Mouse (Mus musculus) lung, embryonic 14.5 days (tissue): ENCODE results near the gene Zfp655. TPM values are rescaled to one million over a fixed set of nuclear protein-coding genes. Genes with fewer than 3 reads are reported as not detected.

ENCODE experiments used
- ATAC-seq: fragments of 200-750 bp; cut with Nextera tagmentation; 2 replicates; pipeline ENCODE4 v1.8.0; 2017; ENCODE audit warnings: mild to moderate bottlenecking, moderate TSS enrichment, moderate library complexity; ENCODE audit not compliant: insufficient read depth
- DNase-seq: peaks from one replicate; pipeline ENCODE4 v3.0.0-alpha.2; 2015
- H3K27ac ChIP-seq: fragments of 300-500 bp; sonication (generic); 2 replicates; pipeline ENCODE4 v1.5.1; 2014; ENCODE audit warnings: low read depth, mild to moderate bottlenecking, moderate library complexity
- H3K27me3 ChIP-seq: fragments of 300-500 bp; sonication (generic); 2 replicates; pipeline ENCODE4 v1.6.1; 2014; ENCODE audit warnings: low read length, control low read depth; ENCODE audit not compliant: insufficient read depth
- H3K36me3 ChIP-seq: fragments of 300-500 bp; sonication (generic); 2 replicates; pipeline ENCODE4 v1.6.1; 2014; ENCODE audit warnings: control low read depth; ENCODE audit not compliant: insufficient read depth
- H3K4me1 ChIP-seq: fragments of 300-500 bp; sonication (generic); 2 replicates; pipeline ENCODE4 v1.6.1; 2014; ENCODE audit warnings: antibody characterized with exemption, control low read depth; ENCODE audit not compliant: insufficient read depth
- H3K4me2 ChIP-seq: fragments of 300-500 bp; sonication (generic); 2 replicates; pipeline ENCODE4 v1.6.1; 2014; ENCODE audit warnings: mild to moderate bottlenecking
- H3K4me3 ChIP-seq: fragments of 300-500 bp; sonication (generic); 2 replicates; pipeline ENCODE4 v1.5.1; 2014; ENCODE audit warnings: low read depth, low read length
- H3K9ac ChIP-seq: fragments of 300-500 bp; sonication (generic); 2 replicates; pipeline ENCODE4 v1.6.1; 2014
- H3K9me3 ChIP-seq: fragments of 300-500 bp; sonication (generic); 2 replicates; pipeline ENCODE4 v1.6.1; 2016; ENCODE audit warnings: low read depth, low read length, control low read depth
- CTCF ChIP-seq: IDR thresholded peaks from 2 replicates; pipeline ENCODE4 v1.5.1; 2016; ENCODE audit warnings: antibody characterized with exemption, low read depth
- WGBS: fragments of 180-500 bp; shearing (Covaris S2); extraction: QIAGEN DNeasy Blood & Tissue Kit; methylation state at CpG from one replicate; pipeline ENCODE4 v1.1.7; 2014; 5-methylcytosine and 5-hydroxymethylcytosine counted together
- polyA plus RNA-seq: library from polyadenylated mRNA; unstranded; fragments of >200 nt; fragmentation: Nextera tagmentation; extraction: Ambion mirVana; gene quantifications from 2 replicates; pipeline ENCODE4 v1.2.1, GENCODE M21; 2014

Zfp655 gene
- polyA plus RNA-seq, 1 experiment from 2014 or later = 37.0 TPM

DNA sequence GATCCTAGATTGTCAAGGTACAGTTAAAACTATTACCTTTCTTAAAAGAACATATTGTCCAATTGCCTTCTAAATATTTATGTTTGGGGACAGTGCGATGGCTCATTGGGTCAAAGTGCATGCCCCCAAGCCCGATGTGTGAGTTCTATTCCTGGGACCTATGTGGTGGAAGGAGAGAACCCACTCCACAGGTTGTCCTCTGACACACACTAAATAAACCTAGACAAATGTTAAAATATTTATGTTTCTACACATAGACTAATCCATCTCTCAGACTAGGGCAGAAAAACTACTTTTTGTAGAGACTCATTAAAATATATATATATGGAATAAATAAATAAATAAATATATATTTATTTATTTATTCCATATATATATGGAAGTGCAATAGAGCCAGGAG lies 48.4 kb downstream of the Zfp655 start:
- H3K9me3 ChIP-seq = no peaks in the 10 kb centered on the region
- ATAC-seq (peak; percentile 14; the same call in 1 of the 2 replicates), DNase-seq (no peak)
- H3K4me1 ChIP-seq = no peaks in the 10 kb centered on the region
- H3K27me3 ChIP-seq = no peaks in the 10 kb centered on the region
- no peak overlapping the region for H3K4me2 ChIP-seq
- no peak overlapping the region for H3K27ac ChIP-seq
- peaks cover 26% of the 10 kb centered on the region for H3K36me3 ChIP-seq
- no peak overlapping the region for H3K9ac ChIP-seq
- no peak for TF ChIP-seq CTCF
- H3K4me3 ChIP-seq = peak overlapping the region; percentile 87
- WGBS = 88% methylated on average over 2 of the region's 2 CpGs

DNA sequence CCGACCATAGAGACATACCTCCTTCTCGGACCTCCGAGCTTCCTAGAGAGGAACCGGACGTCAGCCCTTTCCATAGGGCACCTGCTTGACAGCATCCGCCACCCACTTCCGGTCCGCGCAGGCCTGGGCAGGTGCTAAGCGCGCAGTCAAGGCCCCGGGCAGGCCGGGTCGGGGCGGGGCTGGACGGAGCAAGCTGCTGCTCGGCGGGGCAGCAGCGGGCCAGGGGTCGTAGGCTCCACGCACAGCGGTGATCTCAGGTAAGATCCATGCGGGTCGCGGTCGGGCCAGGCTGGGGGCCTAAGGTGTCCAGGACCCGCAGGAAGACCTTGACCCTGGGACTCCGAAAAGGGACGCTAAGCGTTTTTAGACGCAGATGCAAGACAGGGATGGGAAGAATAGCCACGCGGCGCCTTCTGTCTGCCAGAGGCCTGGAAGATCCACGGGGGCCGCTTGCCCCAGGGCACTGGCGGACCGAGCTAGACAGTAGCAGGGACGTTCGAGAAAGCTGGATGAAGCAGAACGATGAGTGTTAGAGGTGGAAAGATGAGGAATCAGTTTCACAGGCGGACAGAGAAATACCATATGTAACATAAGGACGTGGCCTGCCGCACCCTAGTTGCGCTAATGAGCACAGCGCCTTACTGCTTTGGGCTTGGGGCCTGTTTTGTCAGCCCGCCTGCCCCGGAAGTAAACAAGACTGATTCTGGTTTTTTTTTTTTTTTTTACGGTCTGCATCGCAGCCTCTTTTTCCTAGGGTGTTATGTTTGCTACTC lies 49.0 kb downstream of the Zfp655 start, which contains the start of gene Zscan25:
Zscan25 (plus strand) TSS at position 130 of the 773 bp plus-strand sequence.
- H3K9ac ChIP-seq = peak within 1 kb of the TSS; percentile 85
- ATAC-seq (peak; percentile 100), DNase-seq (peak; percentile 93)
- TF ChIP-seq CTCF = no peak
- H3K36me3 ChIP-seq = peaks cover 31% of the 10 kb centered on the region
- H3K9me3 ChIP-seq = no peaks in the 10 kb centered on the region
- peak within 1 kb of the TSS; percentile 86 for H3K27ac ChIP-seq
- WGBS = under 1% methylated on average over 50 of the region's 50 CpGs
- no peaks in the 10 kb centered on the region for H3K4me1 ChIP-seq
- H3K4me3 ChIP-seq = peak within 1 kb of the TSS; percentile 87
- peak within 1 kb of the TSS; percentile 83 for H3K4me2 ChIP-seq
- H3K27me3 ChIP-seq = no peaks in the 10 kb centered on the region

DNA sequence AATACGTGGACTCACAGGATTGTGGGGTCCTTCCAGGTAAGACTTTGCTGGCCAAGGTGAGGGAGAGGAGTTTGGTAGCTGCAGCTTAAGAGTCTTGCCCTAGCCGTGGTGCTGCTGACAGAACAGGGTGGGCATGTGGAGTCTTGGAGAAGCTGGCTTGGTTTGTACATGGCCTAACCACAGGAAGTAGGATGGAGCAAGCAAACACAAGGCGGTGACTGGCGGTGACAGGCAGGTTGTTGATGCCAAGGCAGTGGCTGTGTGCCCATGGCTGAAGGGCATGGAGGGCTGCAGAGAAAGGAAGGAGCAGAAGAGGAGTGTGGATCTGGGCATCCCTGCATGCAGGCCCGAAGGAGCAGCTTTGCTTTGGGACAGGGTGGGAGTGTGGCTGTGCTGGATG lies 56.9 kb downstream of the Zfp655 start:
- no peak overlapping the region for H3K9ac ChIP-seq
- no peak overlapping the region for H3K4me2 ChIP-seq
- H3K9me3 ChIP-seq = no peaks in the 10 kb centered on the region
- no peak for TF ChIP-seq CTCF
- no peak overlapping the region for H3K27ac ChIP-seq
- no peaks in the 10 kb centered on the region for H3K27me3 ChIP-seq
- DNase-seq = no peak
- peaks cover 84% of the 10 kb centered on the region for H3K36me3 ChIP-seq
- H3K4me1 ChIP-seq = no peaks in the 10 kb centered on the region
- WGBS = 91% methylated on average over 5 of the region's 5 CpGs
- H3K4me3 ChIP-seq = no peak overlapping the region
- no peak for ATAC-seq

DNA sequence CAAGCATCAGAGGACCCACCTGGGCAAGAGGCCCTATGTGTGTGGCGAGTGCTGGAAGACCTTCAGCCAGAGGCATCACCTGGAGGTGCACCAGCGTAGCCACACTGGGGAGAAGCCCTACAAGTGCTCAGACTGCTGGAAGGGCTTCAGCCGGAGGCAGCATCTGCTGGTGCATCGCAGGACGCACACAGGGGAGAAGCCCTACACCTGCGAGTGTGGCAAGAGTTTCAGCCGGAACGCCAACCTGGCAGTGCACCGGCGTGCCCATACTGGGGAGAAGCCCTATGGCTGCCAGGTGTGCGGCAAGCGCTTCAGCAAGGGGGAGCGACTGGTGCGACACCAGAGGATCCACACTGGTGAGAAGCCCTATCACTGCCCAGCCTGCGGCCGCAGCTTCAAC lies 59.2 kb downstream of the Zfp655 start:
- H3K9ac ChIP-seq = no peak overlapping the region
- no peaks in the 10 kb centered on the region for H3K9me3 ChIP-seq
- no peaks in the 10 kb centered on the region for H3K27me3 ChIP-seq
- no peak for TF ChIP-seq CTCF
- no peaks in the 10 kb centered on the region for H3K4me1 ChIP-seq
- no peak overlapping the region for H3K27ac ChIP-seq
- peaks cover 67% of the 10 kb centered on the region for H3K36me3 ChIP-seq
- no peak for ATAC-seq
- no peak overlapping the region for H3K4me2 ChIP-seq
- no peak overlapping the region for H3K4me3 ChIP-seq
- 94% methylated on average over 16 of the region's 16 CpGs for WGBS
- DNase-seq = no peak

DNA sequence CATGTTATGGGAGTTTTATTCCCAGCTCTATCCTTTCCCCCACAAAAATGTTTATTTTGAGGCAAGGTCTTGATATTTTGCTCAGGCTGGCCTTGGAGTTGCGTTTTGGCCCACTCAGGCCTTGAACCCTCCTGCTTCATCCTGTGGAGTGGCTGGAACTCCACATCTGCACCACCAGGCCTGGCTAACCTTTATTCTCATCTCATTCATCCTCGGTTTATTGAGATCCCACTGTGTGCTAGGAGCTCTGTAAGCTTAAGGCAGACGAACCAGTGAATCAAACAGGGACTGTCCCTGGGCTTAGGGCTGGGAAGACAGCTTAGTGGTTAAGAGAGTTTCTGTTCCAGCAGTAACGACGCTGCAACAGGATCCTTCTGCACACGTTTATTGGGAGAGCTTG lies 60.9 kb downstream of the Zfp655 start:
- Histone ChIP-seq H3K9ac (no peak overlapping the region), H3K27me3 (no peaks in the 10 kb centered on the region), H3K9me3 (no peaks in the 10 kb centered on the region), H3K4me3 (no peak overlapping the region), H3K4me1 (no peaks in the 10 kb centered on the region), H3K36me3 (peaks cover 57% of the 10 kb centered on the region), H3K4me2 (no peak overlapping the region), H3K27ac (no peak overlapping the region)
- no peak for DNase-seq
- no peak for TF ChIP-seq CTCF
- no peak for ATAC-seq
- WGBS = 92% methylated on average over 6 of the region's 6 CpGs

Other genes starting within 250 kb of the Zfp655 start
- gene Gm4871, start 199.0 kb upstream of the Zfp655 start, polyA plus RNA-seq = not detected in 2 replicates
- gene 1700018F24Rik, start 188.7 kb upstream of the Zfp655 start, polyA plus RNA-seq = not detected in 2 replicates
- 144 and 148 TPM in 2 replicates for gene Arpc1a, start 147.9 kb upstream of the Zfp655 start, polyA plus RNA-seq
- gene Kpna7, start 147.7 kb upstream of the Zfp655 start, polyA plus RNA-seq = not detected in 2 replicates
- 182 and 189 TPM in 2 replicates for gene Arpc1b, start 117.5 kb upstream of the Zfp655 start, polyA plus RNA-seq
- 107 and 113 TPM in 2 replicates for gene Pdap1, start 91.5 kb upstream of the Zfp655 start, polyA plus RNA-seq
- gene Bud31, start 91.4 kb upstream of the Zfp655 start, polyA plus RNA-seq = 201 and 204 TPM in 2 replicates
- 13.0 and 14.4 TPM in 2 replicates for gene Ptcd1, start 64.6 kb upstream of the Zfp655 start, polyA plus RNA-seq
- 36.5 and 42.3 TPM in 2 replicates for gene Cpsf4, start 64.5 kb upstream of the Zfp655 start, polyA plus RNA-seq
- 564 and 578 TPM in 2 replicates for gene Atp5j2, start 39.7 kb upstream of the Zfp655 start, polyA plus RNA-seq
- gene Zkscan14, start 29.8 kb upstream of the Zfp655 start, polyA plus RNA-seq = 7.0 and 7.5 TPM in 2 replicates
- 12.9 and 13.4 TPM in 2 replicates for gene Zkscan5, start 27.2 kb upstream of the Zfp655 start, polyA plus RNA-seq
- gene Zscan25, start 48.8 kb downstream of the Zfp655 start, polyA plus RNA-seq = 0.36 and 0.57 TPM in 2 replicates
- not detected in 2 replicates for gene Cyp3a57, start 113.6 kb downstream of the Zfp655 start, polyA plus RNA-seq
- gene Cyp3a16, start 238.0 kb downstream of the Zfp655 start, polyA plus RNA-seq = not detected in 2 replicates